ENCODE assay signal across 8 mouse cellular contexts in the genomic region with DNA sequence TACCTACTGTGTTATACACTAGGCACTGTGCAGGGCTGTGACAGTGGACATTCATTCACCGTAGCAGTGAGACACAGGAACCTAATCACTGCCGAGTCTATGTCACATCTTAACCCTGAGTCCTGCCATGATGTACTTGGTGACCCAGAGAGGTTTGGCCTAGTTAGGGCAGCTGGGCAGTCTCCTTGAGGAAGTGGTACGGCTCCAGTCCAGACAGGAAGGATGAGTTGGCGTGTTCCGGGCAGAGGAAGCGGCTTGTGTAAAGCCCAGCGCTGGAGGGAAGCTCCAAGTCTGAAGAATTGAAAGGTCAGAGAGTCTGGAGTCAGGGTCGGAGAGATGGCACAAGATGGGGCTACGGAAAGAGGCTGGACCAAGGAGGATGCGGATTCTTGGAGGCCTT.
DNase-seq lines count a peak whose midpoint lies in the region; ATAC-seq lines count a peak whose summit lies in the region.

No protein-coding gene starts in this region.

- no peaks in the 10 kb centered on the region for H3K27me3 ChIP-seq in heart, embryonic 11.5 days (ENCODE audit: control insufficient read depth, insufficient read depth, low read length)
- no peaks in the 10 kb centered on the region for H3K27me3 ChIP-seq in liver, embryonic 13.5 days
- no peaks in the 10 kb centered on the region for H3K27me3 ChIP-seq in liver, embryonic 11.5 days (replicated peaks; ENCODE audit: control insufficient read depth, insufficient read depth, low read length)

- no peak overlapping the region for H3K4me2 ChIP-seq in heart, embryonic 11.5 days
- no peak overlapping the region for H3K4me2 ChIP-seq in liver, embryonic 13.5 days
- H3K4me2 ChIP-seq in liver, embryonic 11.5 days: no peak overlapping the region

- 72% methylated on average over 10 of the region's 10 CpGs for WGBS in heart, embryonic 11.5 days (ENCODE audit: insufficient replicate concordance)
- WGBS in liver, embryonic 13.5 days (ENCODE audit: insufficient replicate concordance): 41% methylated on average over 10 of the region's 10 CpGs
- whole genome bisulfite sequencing in liver, embryonic 11.5 days: 42% methylated on average over 10 of the region's 10 CpGs

- 0 out of 2 replicates have a peak, but pooled peaks cover 3% of the 10 kb centered on the region for H3K4me1 ChIP-seq in heart, embryonic 11.5 days (ENCODE audit: control insufficient read depth, insufficient read depth, low read length)
- H3K4me1 ChIP-seq in liver, embryonic 13.5 days (replicated peaks): no peaks in the 10 kb centered on the region
- no peaks in the 10 kb centered on the region for H3K4me1 ChIP-seq in liver, embryonic 11.5 days (replicated peaks; ENCODE audit: control insufficient read depth, insufficient read depth, low read length)

- DNase-seq in heart, adult 11 months: peak; percentile 97
- no peak for DNase-seq in liver, embryonic 13.5 days
- DNase-seq in liver, embryonic 11.5 days (ENCODE audit: low spot score): no peak
- DNase-seq in kidney, postnatal 10 days: peak; percentile 47
- no peak for DNase-seq in testis, postnatal 14 days (ENCODE audit: low spot score)
- no peak for DNase-seq in frontal cortex, adult 2 months (ENCODE audit: extremely low spot score in 1 of 2, low spot score in 1 of 2)

- no peaks in the 10 kb centered on the region for H3K36me3 ChIP-seq in heart, embryonic 11.5 days (ENCODE audit: control insufficient read depth, insufficient read depth, low read length)
- H3K36me3 ChIP-seq in liver, embryonic 13.5 days: no peaks in the 10 kb centered on the region
- no peaks in the 10 kb centered on the region for H3K36me3 ChIP-seq in liver, embryonic 11.5 days (ENCODE audit: control insufficient read depth, insufficient read depth, low read length)

- H3K9me3 ChIP-seq in heart, embryonic 11.5 days (replicated peaks; ENCODE audit: control insufficient read depth, low read length): no peaks in the 10 kb centered on the region
- H3K9me3 ChIP-seq in liver, embryonic 13.5 days (replicated peaks): no peaks in the 10 kb centered on the region
- H3K9me3 ChIP-seq in liver, embryonic 11.5 days (ENCODE audit: control insufficient read depth, low read length): no peaks in the 10 kb centered on the region

- no peak overlapping the region for H3K27ac ChIP-seq in heart, embryonic 11.5 days (ENCODE audit: low read depth, low read length)
- H3K27ac ChIP-seq in liver, embryonic 13.5 days: no peak overlapping the region
- no peak overlapping the region; the same call in 1 of the 2 replicates for H3K27ac ChIP-seq in liver, embryonic 11.5 days (ENCODE audit: low read depth, low read length)

- no peak overlapping the region for H3K4me3 ChIP-seq in heart, embryonic 11.5 days (ENCODE audit: low read depth, low read length)
- no peak overlapping the region for H3K4me3 ChIP-seq in liver, embryonic 13.5 days (replicated peaks)
- no peak overlapping the region for H3K4me3 ChIP-seq in liver, embryonic 11.5 days (ENCODE audit: low read depth, low read length)

- no peak for ATAC-seq in heart, embryonic 11.5 days (replicated peaks; ENCODE audit: insufficient number of reproducible peaks, low FRiP score, low TSS enrichment)
- ATAC-seq in liver, embryonic 13.5 days (ENCODE audit: low read depth): peak; percentile 51
- no peak for ATAC-seq in liver, embryonic 11.5 days (replicated peaks; ENCODE audit: low FRiP score)
- ATAC-seq in megakaryocyte progenitor cell, adult 5-6 weeks (replicated peaks; ENCODE audit: poor library complexity): peak; percentile 87

- no peak overlapping the region for H3K9ac ChIP-seq in heart, embryonic 11.5 days (ENCODE audit: low read depth, low read length)
- no peak overlapping the region for H3K9ac ChIP-seq in liver, embryonic 13.5 days
- no peak overlapping the region for H3K9ac ChIP-seq in liver, embryonic 11.5 days (ENCODE audit: low read depth, low read length)

Comparison
In these comparisons a context has a peak if more than half of its experiments do, and no peak if none do; other contexts are left out.
1. ATAC-seq: peak in liver, embryonic 13.5 days (single experiment) and megakaryocyte progenitor cell, adult 5-6 weeks (single experiment); none in heart, embryonic 11.5 days (single experiment) and liver, embryonic 11.5 days (single experiment).
2. DNase-seq: peak in heart, adult 11 months (single experiment) and kidney, postnatal 10 days (single experiment); none in liver, embryonic 13.5 days (single experiment), liver, embryonic 11.5 days (single experiment), testis, postnatal 14 days (single experiment) and frontal cortex, adult 2 months (0 of 2).